Mouse (Mus musculus) naive thymus-derived CD4-positive, alpha-beta T cell, adult 5 months (primary cell): ENCODE measurements around the gene Polk. TPM values are rescaled to one million over a fixed set of nuclear protein-coding genes. Genes with fewer than 3 reads are reported as not detected.

Experiments
- polyA plus RNA-seq: library from polyadenylated mRNA; unstranded; fragments of 100-300 nt; shearing (Covaris generic); gene quantifications from one replicate; pipeline ENCODE4 v1.2.1, GENCODE M21; 2017

Polk gene
- polyA plus RNA-seq = 9.5 TPM

DNA sequence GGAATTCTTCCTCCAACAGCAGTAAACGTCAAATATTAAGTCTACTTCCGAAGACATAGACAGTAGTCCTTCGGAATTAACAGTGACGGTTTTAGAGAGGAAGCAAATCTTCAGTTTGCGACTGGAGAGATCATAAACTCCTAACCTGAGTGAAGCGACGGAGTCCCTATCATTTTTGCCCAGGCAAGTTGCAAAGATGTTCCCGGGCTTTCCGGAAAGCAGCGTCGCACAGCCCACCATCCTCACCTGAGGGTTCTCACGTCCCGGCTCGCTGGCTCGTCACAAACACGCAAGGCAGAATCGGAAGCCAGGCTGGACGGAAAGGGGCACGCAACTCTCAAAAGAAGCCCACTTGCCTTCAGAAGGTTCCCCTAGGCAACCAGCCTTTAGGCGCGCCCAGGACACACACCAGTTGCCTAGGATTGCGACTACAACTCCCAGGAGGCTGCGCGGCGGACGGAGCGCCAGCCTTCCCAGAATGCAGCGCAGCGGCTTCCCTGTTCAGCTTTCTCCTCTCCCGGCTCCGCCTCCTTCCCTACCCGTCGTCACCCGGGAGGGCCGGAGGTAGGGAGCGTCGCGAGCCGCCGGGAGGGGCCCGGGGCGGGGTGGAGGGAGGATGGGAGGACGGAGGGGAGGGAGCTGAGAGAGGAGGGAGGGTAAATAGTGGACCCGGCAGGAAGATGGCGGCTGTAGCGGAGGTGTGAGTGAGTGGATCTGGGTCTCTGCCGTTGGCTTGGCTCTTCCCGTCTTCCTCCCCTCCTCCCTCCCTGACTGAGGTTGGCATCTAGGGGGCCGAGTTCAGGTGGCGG lies at the start of gene Polk, which contains the start of gene Col4a3bp:
Gene Polk (minus strand): TSS at position 499 of the 809 bp plus-strand sequence.
Gene Col4a3bp (plus strand): TSS at position 538 of the 809 bp plus-strand sequence.

GRCm38 (mm10) chr13:96490433-96490832 lies 51.9 kb downstream of the Polk start, which contains the start of gene Gm17622:
Gm17622 (plus strand) TSS chr13:96490733.

DNA sequence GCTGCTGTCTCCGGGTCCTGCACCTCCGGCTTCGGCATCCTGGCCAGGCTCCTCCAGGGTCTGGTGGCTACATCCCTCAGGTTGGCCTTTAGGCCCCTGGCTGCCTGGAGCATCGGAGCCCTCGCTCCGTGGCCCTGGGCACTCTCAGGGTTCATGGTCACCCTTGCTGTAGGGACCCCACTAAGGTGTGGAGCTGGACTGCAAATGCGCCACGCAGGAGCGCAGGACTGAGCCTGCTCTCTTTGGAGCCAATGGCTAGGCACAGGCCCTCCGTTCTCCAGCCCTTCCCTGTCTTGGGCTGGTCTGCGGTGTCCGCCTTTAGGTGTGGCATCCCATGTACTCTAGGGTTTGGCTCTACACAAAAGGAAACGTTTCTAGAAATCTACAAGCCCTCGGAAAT lies 71.4 kb downstream of the Polk start, which contains the start of gene Ankdd1b:
Gene Ankdd1b (minus strand): TSS at position 242 of the 400 bp plus-strand sequence.

Other genes starting within 250 kb of the Polk start
- 23.2 TPM for gene Poc5, start 154.3 kb downstream of the Polk start, polyA plus RNA-seq
- not detected for gene Ankdd1b, start 71.4 kb downstream of the Polk start, polyA plus RNA-seq
- gene Gm17622, start 51.8 kb downstream of the Polk start, polyA plus RNA-seq = not detected
- 42.5 TPM for gene Col4a3bp, start within 50 bp of the Polk start, polyA plus RNA-seq
- gene Hmgcr, start 128.4 kb upstream of the Polk start, polyA plus RNA-seq = 75.4 TPM
- gene Ankrd31, start 205.7 kb upstream of the Polk start, polyA plus RNA-seq = not detected